Mouse (Mus musculus): ENCODE measurements around the gene Slc7a11. TPM values are rescaled to one million over a fixed set of nuclear protein-coding genes. Genes with fewer than 3 reads are reported as not detected.

Slc7a11 gene
- polyA plus RNA-seq, 1 experiment: 0.99 TPM

DNA sequence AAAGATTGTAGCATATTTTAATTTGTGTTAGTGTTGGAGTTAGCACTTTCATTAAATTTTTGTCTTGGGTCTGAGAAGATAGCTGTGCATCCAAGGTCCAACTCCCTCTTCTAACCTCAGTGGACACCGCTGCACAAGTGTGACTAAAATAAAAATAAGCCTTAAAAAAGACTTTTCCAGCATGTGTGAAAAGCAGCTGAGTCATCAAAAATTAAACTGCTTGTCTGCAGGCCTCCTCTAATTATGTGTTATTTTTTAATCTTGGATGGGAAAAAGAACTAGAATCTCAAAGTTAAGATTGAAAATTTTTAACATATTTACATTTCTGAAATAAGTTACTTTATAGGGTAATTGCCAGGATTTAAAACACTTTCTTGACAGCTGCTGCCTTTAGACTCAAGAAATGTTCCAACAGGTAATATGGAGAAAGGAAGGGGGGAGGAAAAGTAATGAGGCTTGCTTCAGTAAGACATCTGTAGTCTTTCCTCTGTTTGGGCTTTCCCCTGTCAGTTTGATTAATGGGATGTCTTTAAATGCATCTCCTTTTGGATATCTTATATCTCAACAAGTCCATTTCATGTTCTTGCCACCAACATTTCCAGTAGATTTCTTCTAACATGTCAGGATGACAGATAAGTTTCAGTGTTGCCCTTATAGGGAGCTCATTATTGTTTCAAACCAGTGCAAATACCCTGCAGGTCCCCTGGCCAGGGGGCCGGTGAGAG is 218.9 kb downstream of the Slc7a11 start:
- TF ChIP-seq CTCF (IDR thresholded peaks at IDR 0.05; ENCODE audit: extremely low read depth, insufficient read depth, insufficient read length, insufficient replicate concordance): no peak
- Histone ChIP-seq H3K4me3 (ENCODE audit: extremely low read depth, insufficient read depth, insufficient read length) (no peak overlapping the region), H3K36me3 (ENCODE audit: control insufficient read depth, insufficient read depth, low read length) (no peaks in the 10 kb centered on the region)

DNA sequence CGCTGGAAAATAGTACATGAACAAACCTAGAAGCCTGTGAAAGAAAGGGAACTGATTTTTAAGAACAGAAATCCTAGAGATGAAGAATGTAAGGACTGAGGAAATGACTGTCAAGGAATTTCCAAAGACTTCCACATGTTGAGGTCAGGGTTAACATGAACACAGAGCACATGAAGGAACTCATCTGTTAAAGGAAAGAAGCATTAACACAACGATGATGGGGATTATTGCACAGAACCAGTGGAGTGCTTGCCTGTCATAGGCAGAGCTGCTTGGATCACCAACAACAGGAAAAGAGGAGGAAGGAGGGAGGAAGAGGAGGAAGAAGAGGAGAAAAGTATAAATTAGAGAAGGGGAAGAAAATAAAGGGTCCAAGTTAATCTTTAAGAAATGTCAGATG is 223.0 kb downstream of the Slc7a11 start:
- no peak for DNase-seq (ENCODE audit: low read depth in 1 of 2, low spot score in 2 of 2)
- H3K4me3 ChIP-seq (ENCODE audit: extremely low read depth, insufficient read depth, insufficient read length): no peak overlapping the region
- 66% methylated on average over 2 of the region's 2 CpGs for WGBS

More for the DNA sequence above, 218.9 kb downstream of the Slc7a11 start:
- no peak for DNase-seq (ENCODE audit: low read depth in 1 of 2, low spot score in 2 of 2)
- Histone ChIP-seq H3K4me1 (ENCODE audit: control insufficient read depth, insufficient read depth, insufficient read length) (no peaks in the 10 kb centered on the region), H3K27me3 (ENCODE audit: control insufficient read depth, insufficient read depth, low read length) (no peaks in the 10 kb centered on the region), H3K27ac (ENCODE audit: insufficient read depth, low read length) (no peak overlapping the region)
- WGBS: 77% methylated on average over 2 of the region's 2 CpGs

DNA sequence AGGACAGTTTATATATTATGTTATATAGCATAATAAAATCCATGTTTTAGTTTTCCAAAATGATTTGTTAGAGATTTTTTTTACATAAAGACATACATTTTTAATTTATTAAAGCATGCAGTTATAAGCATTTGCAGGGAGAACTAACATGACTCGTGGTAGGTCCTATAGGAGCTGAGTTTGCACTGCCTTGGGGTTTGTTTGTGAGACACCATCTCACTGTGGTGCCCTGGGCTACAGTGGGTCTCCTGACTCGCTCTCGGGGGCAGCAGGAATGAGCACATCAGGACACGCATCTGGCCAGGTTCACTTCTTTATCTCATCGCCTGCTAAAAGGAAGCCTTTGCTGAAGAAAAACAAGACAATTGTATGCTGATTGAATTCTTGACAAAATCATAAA is 257.0 kb downstream of the Slc7a11 start:
- Histone ChIP-seq H3K27ac (ENCODE audit: insufficient read depth, low read length) (no peak overlapping the region), H3K27me3 (ENCODE audit: control insufficient read depth, insufficient read depth, low read length) (no peaks in the 10 kb centered on the region), H3K4me3 (ENCODE audit: extremely low read depth, insufficient read depth, insufficient read length) (no peak overlapping the region), H3K36me3 (ENCODE audit: control insufficient read depth, insufficient read depth, low read length) (no peaks in the 10 kb centered on the region), H3K4me1 (ENCODE audit: control insufficient read depth, insufficient read depth, insufficient read length) (no peaks in the 10 kb centered on the region)
- 82% methylated on average over 5 of the region's 5 CpGs for WGBS
- no peak for TF ChIP-seq POLR2A (IDR thresholded peaks at IDR 0.05; ENCODE audit: low read depth, low read length)
- TF ChIP-seq CTCF (IDR thresholded peaks at IDR 0.05; ENCODE audit: extremely low read depth, insufficient read depth, insufficient read length, insufficient replicate concordance): no peak
- no peak for DNase-seq (ENCODE audit: low read depth in 1 of 2, low spot score in 2 of 2)

More for the DNA sequence above, 223.0 kb downstream of the Slc7a11 start:
- Histone ChIP-seq H3K36me3 (ENCODE audit: control insufficient read depth, insufficient read depth, low read length) (no peaks in the 10 kb centered on the region), H3K4me1 (ENCODE audit: control insufficient read depth, insufficient read depth, insufficient read length) (no peaks in the 10 kb centered on the region), H3K27me3 (ENCODE audit: control insufficient read depth, insufficient read depth, low read length) (no peaks in the 10 kb centered on the region), H3K27ac (ENCODE audit: insufficient read depth, low read length) (no peak overlapping the region)
- TF ChIP-seq POLR2A (IDR thresholded peaks at IDR 0.05; ENCODE audit: low read depth, low read length): no peak
- no peak for TF ChIP-seq CTCF (IDR thresholded peaks at IDR 0.05; ENCODE audit: extremely low read depth, insufficient read depth, insufficient read length, insufficient replicate concordance)

DNA sequence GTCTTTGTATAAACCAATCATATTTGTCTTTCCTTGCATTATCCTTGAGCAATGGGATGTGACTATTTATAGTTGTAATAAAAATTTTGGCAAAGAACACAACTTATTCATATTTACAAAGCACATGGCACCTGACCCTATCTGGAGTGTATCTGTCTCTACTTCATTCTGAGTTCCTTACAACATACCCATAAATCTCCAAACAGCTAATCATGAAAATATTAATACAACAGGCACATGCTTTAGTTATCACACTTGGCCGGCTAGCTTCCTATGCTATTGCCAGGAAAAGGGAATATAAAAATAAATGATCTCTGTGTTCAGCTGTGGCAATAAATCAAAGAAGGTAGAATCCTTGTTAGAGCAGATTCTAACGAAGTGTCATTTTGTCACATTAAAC is 257.5 kb downstream of the Slc7a11 start:
- no peak for TF ChIP-seq POLR2A (IDR thresholded peaks at IDR 0.05; ENCODE audit: low read depth, low read length)
- no peak for TF ChIP-seq CTCF (IDR thresholded peaks at IDR 0.05; ENCODE audit: extremely low read depth, insufficient read depth, insufficient read length, insufficient replicate concordance)
- H3K4me3 ChIP-seq (ENCODE audit: extremely low read depth, insufficient read depth, insufficient read length): no peak overlapping the region
- no peaks in the 10 kb centered on the region for H3K27me3 ChIP-seq (ENCODE audit: control insufficient read depth, insufficient read depth, low read length)
- 85% methylated on average over 2 of the region's 2 CpGs for WGBS
- no peaks in the 10 kb centered on the region for H3K4me1 ChIP-seq (ENCODE audit: control insufficient read depth, insufficient read depth, insufficient read length)
- DNase-seq (ENCODE audit: low read depth in 1 of 2, low spot score in 2 of 2): no peak
- no peak overlapping the region for H3K27ac ChIP-seq (ENCODE audit: insufficient read depth, low read length)
- no peaks in the 10 kb centered on the region for H3K36me3 ChIP-seq (ENCODE audit: control insufficient read depth, insufficient read depth, low read length)

DNA sequence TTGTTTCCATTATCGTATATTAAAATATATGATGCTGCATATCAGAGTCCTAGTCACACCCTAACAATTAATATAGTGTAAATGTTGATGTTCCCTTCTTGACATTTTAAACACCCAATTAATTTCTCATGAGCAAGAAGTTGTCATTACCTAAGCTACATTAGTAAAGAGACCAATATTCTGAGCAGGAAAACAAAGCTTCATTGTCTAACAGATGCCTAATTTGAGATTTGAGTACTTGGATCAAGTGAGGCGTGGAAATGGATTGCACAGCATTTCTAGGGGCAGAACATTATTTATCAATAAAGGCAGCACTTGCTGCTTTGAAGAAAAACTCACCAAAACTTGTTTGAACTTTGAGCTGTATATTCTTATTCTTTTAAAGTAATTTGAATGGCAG is 282.7 kb downstream of the Slc7a11 start:
- TF ChIP-seq CTCF (IDR thresholded peaks at IDR 0.05; ENCODE audit: extremely low read depth, insufficient read depth, insufficient read length, insufficient replicate concordance): no peak
- no peak for TF ChIP-seq POLR2A (IDR thresholded peaks at IDR 0.05; ENCODE audit: low read depth, low read length)
- no peak for DNase-seq (ENCODE audit: low read depth in 1 of 2, low spot score in 2 of 2)
- H3K36me3 ChIP-seq (ENCODE audit: control insufficient read depth, insufficient read depth, low read length): no peaks in the 10 kb centered on the region
- 83% methylated on average over 2 of the region's 2 CpGs for WGBS
- no peaks in the 10 kb centered on the region for H3K27me3 ChIP-seq (ENCODE audit: control insufficient read depth, insufficient read depth, low read length)
- H3K4me3 ChIP-seq (ENCODE audit: extremely low read depth, insufficient read depth, insufficient read length): no peak overlapping the region
- no peaks in the 10 kb centered on the region for H3K4me1 ChIP-seq (ENCODE audit: control insufficient read depth, insufficient read depth, insufficient read length)
- H3K27ac ChIP-seq (ENCODE audit: insufficient read depth, low read length): no peak overlapping the region

DNA sequence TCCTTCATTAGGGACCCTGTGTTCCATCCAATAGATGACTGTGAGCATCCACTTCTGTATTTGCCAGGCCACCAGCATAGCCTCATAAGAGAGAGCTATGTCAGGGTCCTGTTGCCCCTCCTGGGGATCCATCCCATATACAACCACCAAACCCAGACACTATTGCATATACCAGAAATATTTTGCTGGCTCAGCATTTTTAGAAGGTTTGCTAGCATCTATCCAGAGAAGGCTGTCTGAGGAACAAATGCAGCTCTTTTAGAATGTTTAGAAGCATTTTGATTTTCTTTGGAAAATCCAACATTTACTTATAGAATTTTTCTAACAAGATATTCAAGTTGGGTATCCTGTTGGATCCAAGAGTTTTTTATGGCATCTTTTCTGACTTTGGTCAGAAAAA is 299.3 kb downstream of the Slc7a11 start:
- no peak for DNase-seq (ENCODE audit: low read depth in 1 of 2, low spot score in 2 of 2)
- H3K4me1 ChIP-seq (ENCODE audit: control insufficient read depth, insufficient read depth, insufficient read length): no peaks in the 10 kb centered on the region
- TF ChIP-seq CTCF (IDR thresholded peaks at IDR 0.05; ENCODE audit: extremely low read depth, insufficient read depth, insufficient read length, insufficient replicate concordance): no peak
- no peak for TF ChIP-seq POLR2A (IDR thresholded peaks at IDR 0.05; ENCODE audit: low read depth, low read length)
- no peak overlapping the region for H3K27ac ChIP-seq (ENCODE audit: insufficient read depth, low read length)
- no peaks in the 10 kb centered on the region for H3K27me3 ChIP-seq (ENCODE audit: control insufficient read depth, insufficient read depth, low read length)
- H3K36me3 ChIP-seq (ENCODE audit: control insufficient read depth, insufficient read depth, low read length): no peaks in the 10 kb centered on the region
- H3K4me3 ChIP-seq (ENCODE audit: extremely low read depth, insufficient read depth, insufficient read length): no peak overlapping the region

DNA sequence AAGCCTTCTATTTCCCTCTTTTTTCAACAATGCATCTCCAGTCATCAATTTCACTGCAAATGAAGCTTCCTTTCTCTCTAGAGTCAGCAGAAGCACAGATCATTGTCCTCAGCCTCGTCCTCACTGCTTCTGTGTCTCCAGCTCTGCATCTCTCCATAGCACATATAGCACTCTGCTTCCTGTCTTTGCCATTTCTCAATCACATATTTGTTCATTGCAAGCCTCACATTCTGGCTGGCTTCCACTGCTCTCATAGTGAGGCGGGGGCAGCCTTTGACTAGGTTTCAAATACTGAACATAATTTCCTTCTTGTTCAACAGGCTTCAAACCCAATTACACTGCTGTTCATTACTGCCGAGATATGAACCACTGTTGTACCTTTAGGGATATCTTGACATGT is 305.1 kb downstream of the Slc7a11 start:
- no peak overlapping the region for H3K27ac ChIP-seq (ENCODE audit: insufficient read depth, low read length)
- DNase-seq (ENCODE audit: low read depth in 1 of 2, low spot score in 2 of 2): no peak
- H3K36me3 ChIP-seq (ENCODE audit: control insufficient read depth, insufficient read depth, low read length): no peaks in the 10 kb centered on the region
- H3K4me3 ChIP-seq (ENCODE audit: extremely low read depth, insufficient read depth, insufficient read length): no peak overlapping the region
- 65% methylated on average over 3 of the region's 3 CpGs for WGBS
- H3K27me3 ChIP-seq (ENCODE audit: control insufficient read depth, insufficient read depth, low read length): no peaks in the 10 kb centered on the region
- no peak for TF ChIP-seq POLR2A (IDR thresholded peaks at IDR 0.05; ENCODE audit: low read depth, low read length)
- no peak for TF ChIP-seq CTCF (IDR thresholded peaks at IDR 0.05; ENCODE audit: extremely low read depth, insufficient read depth, insufficient read length, insufficient replicate concordance)
- no peaks in the 10 kb centered on the region for H3K4me1 ChIP-seq (ENCODE audit: control insufficient read depth, insufficient read depth, insufficient read length)
